In genomic region chr6:49712980-49713379, GRCm38 (mm10) we compare ENCODE assay signal across 21 mouse cellular contexts.
A peak's percentile ranks its signal among the peaks of the same experiment; 100 is the strongest.
DNase-seq lines count a peak whose midpoint lies in the region; ATAC-seq and TF ChIP-seq lines count a peak whose summit lies in the region.
"Had no signal": no experiment of that assay in that cellular context is flagged by ENCODE, and none has a peak within 500 bp of the region (broad histone marks: within the 10 kb centered on the region; RNA-seq: fewer than 3 reads in every experiment).

No protein-coding gene starts in this region.

- ATAC-seq in kidney, embryonic 15.5 days (replicated peaks; ENCODE audit: low FRiP score): peak; percentile 90
- ATAC-seq in kidney, postnatal 0 days (replicated peaks; ENCODE audit: low FRiP score, low read depth): 0 out of 2 replicates have a peak, but pooled peaks have one; percentile 40
- ATAC-seq: forebrain, embryonic 14.5 days; forebrain, embryonic 16.5 days had no signal

- H3K9me3 ChIP-seq in kidney, embryonic 15.5 days (replicated peaks): no peaks in the 10 kb centered on the region
- no peaks in the 10 kb centered on the region for H3K9me3 ChIP-seq in kidney, postnatal 0 days (replicated peaks; ENCODE audit: low read length)
- H3K9me3 ChIP-seq: embryonic facial prominence, embryonic 13.5 days; embryonic facial prominence, embryonic 15.5 days; forebrain, embryonic 10.5 days; forebrain, embryonic 12.5 days had no signal

- H3K9ac ChIP-seq in kidney, embryonic 15.5 days: no peak overlapping the region
- H3K9ac ChIP-seq in kidney, postnatal 0 days (ENCODE audit: low read depth, low read length): no peak overlapping the region
- H3K9ac ChIP-seq: embryonic facial prominence, embryonic 13.5 days; embryonic facial prominence, embryonic 15.5 days; forebrain, embryonic 12.5 days had no signal

- DNase-seq in kidney, postnatal 14 days: no peak
- DNase-seq in kidney, postnatal 0 days (ENCODE audit: low spot score): peak; percentile 68
- DNase-seq in kidney, adult 9 months: no peak
- DNase-seq: adrenal gland, adult 2 months; adrenal gland, postnatal 10 days; adrenal gland, postnatal 25 days; cerebellum, adult 11 months; cerebellum, adult 18-20 months; cerebellum, adult 8-10 months; cerebellum, adult 9-11 months; cerebellum, postnatal 14 days; cerebellum, postnatal 36 days; embryo, embryonic 11 days had no signal

- H3K4me2 ChIP-seq in kidney, embryonic 15.5 days: no peak overlapping the region
- no peak overlapping the region for H3K4me2 ChIP-seq in kidney, postnatal 0 days (ENCODE audit: low read length)
- H3K4me2 ChIP-seq: embryonic facial prominence, embryonic 13.5 days; embryonic facial prominence, embryonic 15.5 days; forebrain, embryonic 12.5 days had no signal

- H3K27ac ChIP-seq in kidney, embryonic 15.5 days: peak overlapping the region; percentile 66
- H3K27ac ChIP-seq in kidney, postnatal 0 days: no peak overlapping the region
- H3K27ac ChIP-seq: embryonic facial prominence, embryonic 13.5 days; embryonic facial prominence, embryonic 15.5 days; forebrain, embryonic 10.5 days; forebrain, embryonic 12.5 days had no signal

- WGBS in kidney, embryonic 15.5 days: 43% methylated on average over 1 of the region's 1 CpGs
- WGBS in kidney, postnatal 0 days: 47% methylated on average over 1 of the region's 1 CpGs

- no peak overlapping the region for H3K4me3 ChIP-seq in kidney, embryonic 15.5 days (replicated peaks)
- H3K4me3 ChIP-seq in kidney, postnatal 0 days (replicated peaks; ENCODE audit: low read depth, low read length): no peak overlapping the region
- H3K4me3 ChIP-seq: embryonic facial prominence, embryonic 13.5 days; embryonic facial prominence, embryonic 15.5 days; erythroblast, embryonic 14.5 days; forebrain, embryonic 10.5 days; forebrain, embryonic 12.5 days had no signal

- H3K36me3 ChIP-seq in kidney, embryonic 15.5 days: no peaks in the 10 kb centered on the region
- no peaks in the 10 kb centered on the region for H3K36me3 ChIP-seq in kidney, postnatal 0 days (ENCODE audit: insufficient read depth, low read length)
- H3K36me3 ChIP-seq: embryonic facial prominence, embryonic 13.5 days; embryonic facial prominence, embryonic 15.5 days; forebrain, embryonic 10.5 days; forebrain, embryonic 12.5 days had no signal

- TF ChIP-seq CTCF in kidney, postnatal 0 days (IDR thresholded peaks at IDR 0.05; ENCODE audit: low read depth): no peak

- H3K27me3 ChIP-seq in kidney, embryonic 15.5 days: no peaks in the 10 kb centered on the region
- H3K27me3 ChIP-seq in kidney, postnatal 0 days (ENCODE audit: insufficient read depth, low read length): no peaks in the 10 kb centered on the region
- H3K27me3 ChIP-seq: embryonic facial prominence, embryonic 13.5 days; embryonic facial prominence, embryonic 15.5 days; forebrain, embryonic 12.5 days had no signal

- peaks cover 19% of the 10 kb centered on the region for H3K4me1 ChIP-seq in kidney, embryonic 15.5 days
- H3K4me1 ChIP-seq in kidney, postnatal 0 days (replicated peaks; ENCODE audit: insufficient read depth, low read length): no peaks in the 10 kb centered on the region
- H3K4me1 ChIP-seq: embryonic facial prominence, embryonic 15.5 days had no signal
